Mouse (Mus musculus) neural tube, embryonic 14.5 days (tissue): ENCODE data around the gene Fgfr2. TPM values are rescaled to one million over a fixed set of nuclear protein-coding genes. Genes with fewer than 3 reads are reported as not detected.
A peak's percentile ranks its signal among the peaks of the same experiment; 100 is the strongest.

Experiments used
- ATAC-seq: fragments of 200-750 bp; cut with Nextera tagmentation; 2 replicates; pipeline ENCODE4 v1.8.0; 2017; ENCODE audit warnings: low read depth, mild to moderate bottlenecking, moderate TSS enrichment, moderate library complexity
- H3K27ac ChIP-seq: fragments of 300-500 bp; sonication (generic); 2 replicates; pipeline ENCODE4 v1.5.1; 2014; ENCODE audit warnings: low read depth, mild to moderate bottlenecking, control low read depth, low read length, moderate library complexity, mixed read lengths
- H3K27me3 ChIP-seq: fragments of 300-500 bp; sonication (generic); 2 replicates; pipeline ENCODE4 v1.6.1; 2014; ENCODE audit warnings: low read length; ENCODE audit not compliant: control insufficient read depth, insufficient read depth
- H3K36me3 ChIP-seq: fragments of 300-500 bp; sonication (generic); 2 replicates; pipeline ENCODE4 v1.6.1; 2014; ENCODE audit warnings: low read length, mixed read lengths; ENCODE audit not compliant: control insufficient read depth, insufficient read depth
- H3K4me1 ChIP-seq: fragments of 300-500 bp; sonication (generic); 2 replicates; pipeline ENCODE4 v1.6.1; 2014; ENCODE audit warnings: low read length; ENCODE audit not compliant: control insufficient read depth, insufficient read depth
- H3K4me2 ChIP-seq: fragments of 300-500 bp; sonication (generic); 2 replicates; pipeline ENCODE4 v1.6.1; 2014; ENCODE audit warnings: mild to moderate bottlenecking, low read depth, low read length, control low read depth
- H3K4me3 ChIP-seq: fragments of 300-500 bp; sonication (generic); 2 replicates; pipeline ENCODE4 v1.5.1; 2014; ENCODE audit warnings: low read depth, low read length, control low read depth, mixed read lengths
- H3K9ac ChIP-seq: fragments of 300-500 bp; sonication (generic); replicated peaks from 2 replicates; pipeline ENCODE4 v1.6.1; 2014; ENCODE audit warnings: low read depth, mild to moderate bottlenecking, control low read depth, low read length, mixed read lengths
- H3K9me3 ChIP-seq: fragments of 300-500 bp; sonication (generic); 2 replicates; pipeline ENCODE4 v1.6.1; 2016; ENCODE audit warnings: low read length; ENCODE audit not compliant: control insufficient read depth
- WGBS: fragments of 180-500 bp; shearing (Covaris S2); extraction: QIAGEN DNeasy Blood & Tissue Kit; methylation state at CpG from one replicate; pipeline ENCODE4 v1.1.7; 2014; 5-methylcytosine and 5-hydroxymethylcytosine counted together
- polyA plus RNA-seq: library from polyadenylated mRNA; unstranded; fragments of >200 nt; fragmentation: Nextera tagmentation; extraction: Ambion mirVana; gene quantifications from 2 replicates; pipeline ENCODE4 v1.2.1, GENCODE M21; 2014

The Fgfr2 gene
- polyA plus RNA-seq, 1 experiment from 2014 or later: 28.1 TPM

DNA sequence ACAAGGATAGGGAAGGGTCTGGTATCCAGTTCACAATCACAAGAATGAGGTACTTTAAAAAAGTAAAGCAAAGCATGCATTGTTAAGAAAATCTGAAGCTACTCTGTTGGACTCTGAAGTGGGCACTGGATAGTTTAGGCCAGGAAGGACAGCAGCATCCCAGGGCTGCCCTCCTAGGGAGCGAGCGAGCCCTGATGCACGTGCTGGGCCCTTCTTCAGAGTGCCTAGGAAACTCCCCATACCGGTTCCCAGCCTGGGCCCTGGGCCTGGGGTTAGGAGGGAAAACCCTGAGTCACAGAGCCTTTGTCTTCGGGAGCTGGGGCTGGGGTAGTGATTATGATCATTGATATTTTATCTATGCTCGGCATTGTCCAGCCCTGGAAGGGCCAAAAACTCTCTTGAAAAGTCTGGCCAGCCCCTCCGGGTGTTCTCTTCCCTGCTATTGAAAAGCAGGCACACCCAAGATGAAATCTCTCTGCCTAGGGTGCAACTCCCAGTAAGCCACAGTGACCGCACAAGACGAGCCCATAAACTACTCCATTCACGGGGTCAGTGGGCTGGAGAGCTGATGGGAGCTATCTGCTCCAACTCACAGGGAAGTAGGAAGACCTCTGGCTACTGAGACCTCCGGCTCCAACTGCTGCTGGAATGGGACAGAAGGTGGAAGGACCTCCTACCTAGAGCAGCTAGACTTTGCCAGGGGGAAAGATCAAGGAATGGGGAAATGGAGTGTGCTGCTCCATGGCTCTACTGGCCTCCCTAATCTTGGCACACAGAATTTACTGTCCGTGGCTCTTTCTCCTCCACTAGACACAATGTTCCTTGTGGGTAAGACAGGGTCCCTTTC lies 354.4 kb downstream of the Fgfr2 start:
- WGBS: 68% methylated on average over 12 of the region's 12 CpGs
- no peak overlapping the region for H3K27ac ChIP-seq
- no peak for ATAC-seq
- no peaks in the 10 kb centered on the region for H3K9me3 ChIP-seq
- H3K4me2 ChIP-seq: no peak overlapping the region
- H3K4me1 ChIP-seq: peaks cover 17% of the 10 kb centered on the region; the same call in 1 of the 2 replicates
- no peak overlapping the region for H3K4me3 ChIP-seq
- no peak overlapping the region for H3K9ac ChIP-seq
- H3K27me3 ChIP-seq: no peaks in the 10 kb centered on the region
- no peaks in the 10 kb centered on the region; the same call in 1 of the 2 replicates for H3K36me3 ChIP-seq

DNA sequence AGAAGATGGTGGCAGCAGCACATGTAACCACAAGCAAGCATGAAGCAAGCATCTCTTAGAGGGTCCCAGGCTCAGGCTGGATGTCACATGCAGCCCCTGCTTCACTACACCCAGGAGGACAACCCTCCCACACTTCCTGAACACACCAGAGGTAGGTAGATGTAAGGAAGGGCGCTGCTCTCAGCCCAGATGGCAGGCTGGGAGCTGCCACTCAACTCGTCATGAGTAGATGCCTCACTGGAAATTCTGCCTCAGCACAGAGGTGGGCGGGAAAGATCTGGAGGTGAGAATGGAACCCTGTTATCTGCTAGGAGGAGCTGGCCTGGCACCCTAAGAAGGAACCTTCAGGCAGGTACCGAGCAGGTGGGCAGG lies 355.2 kb downstream of the Fgfr2 start:
- 77% methylated on average over 4 of the region's 4 CpGs for whole genome bisulfite sequencing
- no peaks in the 10 kb centered on the region for H3K27me3 ChIP-seq
- peaks cover 17% of the 10 kb centered on the region; the same call in 1 of the 2 replicates for H3K4me1 ChIP-seq
- no peak overlapping the region for H3K4me2 ChIP-seq
- no peak overlapping the region for H3K4me3 ChIP-seq
- no peak overlapping the region for H3K27ac ChIP-seq
- no peaks in the 10 kb centered on the region; the same call in 1 of the 2 replicates for H3K36me3 ChIP-seq
- H3K9ac ChIP-seq: no peak overlapping the region; the same call in 1 of the 2 replicates
- no peaks in the 10 kb centered on the region for H3K9me3 ChIP-seq
- no peak for ATAC-seq

DNA sequence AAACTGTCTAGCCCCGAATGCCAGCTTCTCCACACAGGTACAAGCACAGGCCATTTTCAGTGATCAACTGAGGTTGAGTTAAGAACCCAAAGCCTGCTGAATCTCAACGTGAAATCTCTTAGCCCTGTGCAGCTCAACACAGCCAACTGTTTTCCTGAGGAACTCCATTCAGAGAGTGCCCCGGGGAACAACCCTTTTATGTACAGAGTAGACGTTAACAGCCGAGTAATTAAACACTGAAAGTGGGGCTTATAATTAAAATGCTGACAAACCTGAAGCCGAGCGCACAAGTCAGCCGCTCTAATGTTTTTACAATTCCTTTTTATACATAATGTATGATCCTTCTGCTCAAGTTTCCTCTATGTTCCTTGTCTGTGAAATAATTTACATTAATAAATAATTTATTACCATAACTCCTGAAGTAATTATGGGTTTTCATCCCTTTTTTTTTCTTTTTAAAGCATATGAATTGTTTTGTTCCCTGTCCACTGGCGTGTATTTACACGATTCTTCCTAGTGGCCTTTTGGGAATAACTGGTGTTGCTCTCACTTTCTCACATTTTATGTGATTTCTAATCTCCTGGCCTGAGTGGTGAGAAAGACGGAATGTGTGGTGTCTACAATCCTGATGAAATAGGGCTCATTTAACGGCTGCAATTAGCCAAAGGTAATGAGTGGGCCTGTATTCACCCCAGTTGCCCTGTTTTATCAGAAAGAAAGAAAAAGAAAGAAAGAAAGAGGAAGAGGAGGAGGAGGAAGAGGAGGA lies 355.7 kb downstream of the Fgfr2 start:
- no peak overlapping the region for H3K27ac ChIP-seq
- no peak overlapping the region for H3K4me3 ChIP-seq
- H3K4me2 ChIP-seq: no peak overlapping the region
- 17% methylated on average over 12 of the region's 12 CpGs for WGBS
- peaks cover 17% of the 10 kb centered on the region; the same call in 1 of the 2 replicates for H3K4me1 ChIP-seq
- H3K27me3 ChIP-seq: no peaks in the 10 kb centered on the region
- H3K9ac ChIP-seq: no peak overlapping the region
- H3K9me3 ChIP-seq: no peaks in the 10 kb centered on the region
- no peaks in the 10 kb centered on the region; the same call in 1 of the 2 replicates for H3K36me3 ChIP-seq
- ATAC-seq: peak; percentile 68; the same call in 1 of the 2 replicates

DNA sequence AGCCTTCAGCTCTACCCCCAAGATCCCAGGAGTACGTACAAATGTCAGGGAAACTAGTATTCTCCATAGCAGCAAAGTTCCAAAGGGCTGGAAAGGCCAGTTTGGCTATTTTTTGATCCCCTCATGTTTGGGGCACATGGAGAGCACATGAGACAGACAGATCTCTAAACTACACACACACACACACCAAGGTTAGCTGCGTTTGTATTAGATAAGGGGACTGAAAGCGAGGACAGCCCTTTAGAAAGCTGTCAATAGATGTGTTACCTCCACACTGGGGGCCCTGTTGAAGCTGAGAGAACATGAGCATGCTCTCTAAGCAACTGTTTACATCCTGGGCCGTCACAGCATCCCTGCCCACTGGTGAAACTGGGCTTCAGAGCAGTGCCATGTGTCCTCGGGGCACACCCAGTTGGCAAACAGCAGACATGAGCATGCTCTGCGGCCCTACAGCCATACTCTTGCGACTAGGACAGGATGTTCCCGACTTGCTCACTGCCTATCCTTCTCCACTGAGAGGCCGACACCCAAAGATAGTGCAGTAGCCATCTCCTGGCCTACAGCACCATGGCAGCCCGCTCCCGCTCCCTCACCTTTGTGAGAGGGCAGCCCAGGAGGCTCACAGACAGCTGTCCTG lies 356.8 kb downstream of the Fgfr2 start:
- Histone ChIP-seq H3K9me3 (no peaks in the 10 kb centered on the region), H3K9ac (no peak overlapping the region), H3K4me1 (peaks cover 17% of the 10 kb centered on the region; the same call in 1 of the 2 replicates), H3K4me3 (no peak overlapping the region), H3K27me3 (no peaks in the 10 kb centered on the region), H3K36me3 (no peaks in the 10 kb centered on the region), H3K4me2 (no peak overlapping the region), H3K27ac (no peak overlapping the region)
- WGBS: 88% methylated on average over 11 of the region's 11 CpGs
- ATAC-seq: no peak

DNA sequence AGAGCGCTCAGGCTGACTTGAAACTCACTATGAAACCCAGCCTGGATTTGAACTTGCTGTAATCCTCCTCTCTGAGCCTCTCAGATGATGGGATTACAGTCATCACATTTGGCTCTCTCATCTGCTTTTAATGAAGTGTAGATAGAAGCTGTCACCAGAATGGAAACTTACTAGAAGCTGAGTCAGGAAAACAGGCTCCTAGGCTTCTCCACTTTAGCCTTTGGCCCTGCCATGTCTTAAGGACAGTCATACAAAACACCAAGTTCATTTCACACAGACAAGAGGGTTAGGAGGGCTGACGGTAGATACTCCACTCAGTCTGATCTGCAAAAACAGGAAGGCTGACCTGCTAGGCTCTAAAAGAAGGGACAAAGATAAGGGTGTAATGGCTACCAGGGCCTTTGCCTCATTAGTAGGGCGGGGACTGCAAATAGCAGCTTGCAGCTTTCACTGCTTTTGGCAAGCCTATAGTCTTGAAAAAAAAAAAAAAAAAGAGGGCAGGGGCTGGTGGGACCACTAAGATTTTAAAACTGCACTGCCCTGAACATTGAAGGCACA lies 357.4 kb downstream of the Fgfr2 start:
- Histone ChIP-seq H3K27ac (no peak overlapping the region), H3K9me3 (no peaks in the 10 kb centered on the region), H3K36me3 (no peaks in the 10 kb centered on the region), H3K4me3 (no peak overlapping the region), H3K4me1 (peaks cover 17% of the 10 kb centered on the region; the same call in 1 of the 2 replicates), H3K9ac (no peak overlapping the region), H3K27me3 (no peaks in the 10 kb centered on the region), H3K4me2 (no peak overlapping the region)
- 86% methylated on average over 3 of the region's 3 CpGs for WGBS
- ATAC-seq: no peak

DNA sequence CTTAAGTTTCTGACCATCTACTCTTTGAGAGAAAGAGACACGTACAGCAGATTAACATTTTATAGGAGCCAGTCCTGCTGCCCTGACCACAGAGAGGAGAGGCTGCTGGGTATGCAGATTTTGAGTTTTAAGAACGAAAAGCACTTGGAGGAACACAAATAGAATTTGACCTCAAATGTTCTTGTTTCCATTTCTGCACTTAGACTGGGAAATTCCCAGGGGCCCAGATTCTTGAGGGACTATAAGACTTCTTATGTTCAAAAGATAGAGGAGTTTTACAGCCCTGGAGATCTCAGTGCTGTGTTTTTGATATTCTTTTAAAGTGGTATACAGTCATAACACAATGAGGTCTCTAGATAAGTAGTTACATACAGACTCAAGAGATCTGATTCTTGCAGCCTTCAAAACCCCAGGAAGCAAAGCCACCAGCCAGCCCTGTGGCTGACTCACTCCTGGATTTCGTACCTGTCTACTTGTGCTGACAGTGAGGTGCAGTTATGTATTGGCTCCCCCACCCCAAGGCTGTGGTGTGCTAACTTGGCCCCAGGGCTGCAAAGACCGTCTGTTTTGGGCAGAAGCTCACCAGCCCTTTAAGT lies 358.2 kb downstream of the Fgfr2 start:
- H3K4me3 ChIP-seq: no peak overlapping the region
- H3K9me3 ChIP-seq: no peaks in the 10 kb centered on the region
- H3K27ac ChIP-seq: no peak overlapping the region
- ATAC-seq: no peak
- WGBS: 83% methylated on average over 4 of the region's 4 CpGs
- H3K4me2 ChIP-seq: no peak overlapping the region
- no peaks in the 10 kb centered on the region for H3K36me3 ChIP-seq
- H3K4me1 ChIP-seq: peaks cover 17% of the 10 kb centered on the region; the same call in 1 of the 2 replicates
- no peaks in the 10 kb centered on the region for H3K27me3 ChIP-seq
- H3K9ac ChIP-seq: no peak overlapping the region

DNA sequence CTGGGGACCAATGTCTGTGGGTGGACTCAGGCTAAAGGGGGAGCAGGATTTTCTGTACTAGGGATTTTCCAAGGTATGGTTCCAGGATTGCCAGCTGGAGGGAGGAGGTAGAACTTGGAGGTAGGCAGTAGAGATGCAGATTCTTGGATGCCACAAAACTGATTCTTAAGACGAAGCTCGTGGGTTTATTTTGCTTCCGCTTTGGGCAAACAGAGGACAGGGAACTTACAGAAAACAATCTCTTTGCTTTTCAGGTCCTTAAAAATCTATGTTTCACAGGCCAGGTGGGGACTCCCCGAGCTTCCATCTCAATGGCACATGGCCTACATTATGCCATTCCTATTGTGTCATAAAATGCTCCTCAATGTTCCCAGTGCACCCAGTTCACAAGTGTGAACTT lies 358.8 kb downstream of the Fgfr2 start:
- Histone ChIP-seq H3K27me3 (no peaks in the 10 kb centered on the region), H3K36me3 (0 out of 2 replicates have a peak, but pooled peaks cover 3% of the 10 kb centered on the region), H3K27ac (no peak overlapping the region), H3K9ac (no peak overlapping the region), H3K9me3 (no peaks in the 10 kb centered on the region), H3K4me1 (peaks cover 17% of the 10 kb centered on the region; the same call in 1 of the 2 replicates), H3K4me2 (no peak overlapping the region), H3K4me3 (no peak overlapping the region)
- WGBS: 93% methylated on average over 4 of the region's 4 CpGs
- ATAC-seq: no peak

DNA sequence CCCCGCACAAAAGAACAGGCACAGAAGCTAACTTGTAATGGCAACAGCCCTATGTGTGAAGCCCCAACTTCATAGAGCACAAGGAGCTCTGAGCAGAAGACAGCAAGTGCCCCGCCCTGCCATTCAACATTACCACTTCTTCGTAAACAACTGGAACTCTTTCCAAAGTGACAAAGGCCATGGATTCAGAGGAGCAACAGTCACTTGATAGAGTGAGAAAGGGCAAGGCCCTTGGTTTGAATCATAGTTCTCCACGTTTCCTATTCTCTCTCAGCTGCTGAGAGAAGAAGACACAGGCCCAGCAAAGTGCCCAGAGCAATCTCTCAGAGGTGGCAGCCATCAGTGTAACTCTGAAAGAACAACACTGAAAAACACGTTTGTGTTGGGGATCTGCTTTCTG lies 359.2 kb downstream of the Fgfr2 start:
- WGBS: 95% methylated on average over 5 of the region's 5 CpGs
- H3K9me3 ChIP-seq: no peaks in the 10 kb centered on the region
- H3K9ac ChIP-seq: no peak overlapping the region
- H3K36me3 ChIP-seq: 0 out of 2 replicates have a peak, but pooled peaks cover 4% of the 10 kb centered on the region
- H3K27ac ChIP-seq: no peak overlapping the region
- no peak overlapping the region for H3K4me2 ChIP-seq
- H3K4me3 ChIP-seq: no peak overlapping the region
- H3K4me1 ChIP-seq: peaks cover 17% of the 10 kb centered on the region; the same call in 1 of the 2 replicates
- no peaks in the 10 kb centered on the region for H3K27me3 ChIP-seq
- no peak for ATAC-seq
